8 mouse cellular contexts compared by ENCODE assay signal in the genomic region with DNA sequence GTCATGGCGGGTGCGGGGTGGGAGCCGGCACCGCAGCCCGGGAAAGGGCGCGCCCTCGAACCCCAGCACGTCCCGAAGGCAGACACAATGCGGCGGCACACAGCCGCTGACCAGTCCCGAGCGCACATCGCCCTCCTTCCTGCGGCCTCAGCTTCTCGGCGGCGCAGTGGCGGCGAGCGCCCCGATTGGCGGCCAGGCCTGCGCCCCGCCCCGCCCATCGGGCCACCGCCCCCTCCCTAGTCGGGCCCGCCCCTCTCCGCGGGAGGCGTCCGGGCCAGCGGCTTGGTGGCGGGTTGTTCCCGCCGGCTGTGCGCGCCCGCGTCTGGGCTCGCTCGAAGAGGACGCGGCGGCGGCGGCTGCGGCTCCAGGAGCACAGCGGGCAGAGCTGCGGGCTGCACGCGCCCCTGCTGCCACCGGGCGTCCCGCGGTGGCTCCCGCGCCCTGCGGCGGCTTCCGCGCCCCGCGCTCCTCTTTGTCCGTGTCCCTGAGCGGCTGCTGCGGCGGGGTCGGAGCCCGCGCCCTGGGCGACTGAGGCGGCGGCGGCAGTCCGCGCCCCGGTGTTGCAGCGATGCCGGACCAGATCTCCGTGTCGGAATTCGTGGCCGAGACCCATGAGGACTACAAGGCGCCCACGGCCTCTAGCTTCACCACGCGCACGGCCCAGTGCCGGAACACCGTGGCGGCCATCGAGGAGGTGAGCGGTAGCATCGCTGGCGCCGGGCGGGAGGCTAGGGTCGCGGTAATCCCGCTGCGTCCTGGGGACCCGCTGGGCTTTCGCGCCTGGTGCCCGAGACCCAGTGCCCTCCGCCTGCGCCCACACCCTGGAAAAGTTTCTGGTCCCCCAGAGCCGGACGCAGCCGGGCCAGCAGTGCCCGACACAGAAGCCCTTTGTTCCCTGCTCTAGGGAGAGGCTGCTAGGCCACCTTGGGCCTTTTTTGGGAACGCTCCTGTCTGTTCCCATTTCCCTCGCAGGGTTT.
A peak's percentile ranks its signal among the peaks of the same experiment; 100 is the strongest.
DNase-seq lines count a peak whose midpoint lies in the region; ATAC-seq and TF ChIP-seq lines count a peak whose summit lies in the region.

No protein-coding gene starts in this region.

- TF ChIP-seq POLR2A in bone marrow, adult 2 months (IDR thresholded peaks at IDR 0.05; ENCODE audit: borderline replicate concordance, control insufficient read depth, low read depth, low read length), result peak; percentile 20; the same call in 1 of the 2 replicates

- DNase-seq in A20 (ENCODE audit: low read depth, low spot score), result peak; percentile 63
- peak; percentile 93 for DNase-seq in embryonic facial prominence, embryonic 14.5 days (ENCODE audit: low spot score)
- DNase-seq in heart, adult 8-10 months (ENCODE audit: low spot score), result peak; percentile 71
- DNase-seq in kidney, adult 8-10 months, result peak; percentile 77 to 79
- DNase-seq in spleen, postnatal 10 days (ENCODE audit: low spot score in 2 of 2), result peak; percentile 68 to 83

- peak overlapping the region; percentile 82 for H3K9ac ChIP-seq in embryonic facial prominence, embryonic 14.5 days (ENCODE audit: low read depth, low read length)
- peak overlapping the region; percentile 71 for H3K9ac ChIP-seq in limb, embryonic 15.5 days
- peak overlapping the region; percentile 79 for H3K9ac ChIP-seq in midbrain, embryonic 16.5 days (ENCODE audit: low read depth, low read length)

- WGBS in bone marrow, adult 2 months, result under 1% methylated on average over 116 of the region's 118 CpGs
- 0% methylated on average over 24 of the region's 118 CpGs for WGBS in embryonic facial prominence, embryonic 14.5 days
- under 1% methylated on average over 105 of the region's 118 CpGs for whole genome bisulfite sequencing in limb, embryonic 15.5 days
- WGBS in midbrain, embryonic 16.5 days, result under 1% methylated on average over 79 of the region's 118 CpGs

- peak overlapping the region; percentile 63 for H3K4me3 ChIP-seq in bone marrow, adult 2 months (replicated peaks; ENCODE audit: control insufficient read depth, low read depth, low read length)
- H3K4me3 ChIP-seq in embryonic facial prominence, embryonic 14.5 days (ENCODE audit: low read depth, low read length), result peak overlapping the region; percentile 62
- H3K4me3 ChIP-seq in limb, embryonic 15.5 days, result peak overlapping the region; percentile 80
- H3K4me3 ChIP-seq in midbrain, embryonic 16.5 days (ENCODE audit: low read depth, low read length), result peak overlapping the region; percentile 55

- H3K27ac ChIP-seq in bone marrow, adult 2 months (ENCODE audit: control insufficient read depth, insufficient read depth, low read depth, low read length, poor library complexity), result no peak overlapping the region; the same call in 1 of the 2 replicates
- H3K27ac ChIP-seq in embryonic facial prominence, embryonic 14.5 days (replicated peaks; ENCODE audit: low read depth, low read length), result peak overlapping the region; percentile 58
- peak overlapping the region; percentile 79 for H3K27ac ChIP-seq in limb, embryonic 15.5 days
- peak overlapping the region; percentile 86 for H3K27ac ChIP-seq in midbrain, embryonic 16.5 days (ENCODE audit: low read length)

- H3K27me3 ChIP-seq in embryonic facial prominence, embryonic 14.5 days (replicated peaks; ENCODE audit: control insufficient read depth, insufficient read depth, low read length), result no peaks in the 10 kb centered on the region
- no peaks in the 10 kb centered on the region for H3K27me3 ChIP-seq in limb, embryonic 15.5 days
- no peaks in the 10 kb centered on the region for H3K27me3 ChIP-seq in midbrain, embryonic 16.5 days (ENCODE audit: control insufficient read depth, insufficient read depth, low read depth, low read length)

- TF ChIP-seq CTCF in bone marrow, adult 2 months (IDR thresholded peaks at IDR 0.05; ENCODE audit: control insufficient read depth, insufficient read depth, low read length), result no peak

- no peaks in the 10 kb centered on the region for H3K9me3 ChIP-seq in embryonic facial prominence, embryonic 14.5 days (ENCODE audit: control insufficient read depth, low read length)
- H3K9me3 ChIP-seq in limb, embryonic 15.5 days, result no peaks in the 10 kb centered on the region
- H3K9me3 ChIP-seq in midbrain, embryonic 16.5 days (replicated peaks; ENCODE audit: control insufficient read depth, low read length, poor library complexity, severe bottlenecking), result no peaks in the 10 kb centered on the region

- peak overlapping the region; percentile 79 for H3K4me2 ChIP-seq in embryonic facial prominence, embryonic 14.5 days (ENCODE audit: low read depth, low read length)
- peak overlapping the region; percentile 88 for H3K4me2 ChIP-seq in limb, embryonic 15.5 days
- peak overlapping the region; percentile 68 for H3K4me2 ChIP-seq in midbrain, embryonic 16.5 days (ENCODE audit: low read length)

- no peaks in the 10 kb centered on the region for H3K4me1 ChIP-seq in bone marrow, adult 2 months (ENCODE audit: control insufficient read depth, insufficient read depth, low read length)
- H3K4me1 ChIP-seq in embryonic facial prominence, embryonic 14.5 days (ENCODE audit: control insufficient read depth, insufficient read depth, low read length), result no peaks in the 10 kb centered on the region
- 0 out of 2 replicates have a peak, but pooled peaks cover 8% of the 10 kb centered on the region for H3K4me1 ChIP-seq in limb, embryonic 15.5 days
- H3K4me1 ChIP-seq in midbrain, embryonic 16.5 days (ENCODE audit: control insufficient read depth, insufficient read depth, low read length), result peaks cover 5% of the 10 kb centered on the region; the same call in 1 of the 2 replicates

- H3K36me3 ChIP-seq in embryonic facial prominence, embryonic 14.5 days (ENCODE audit: control insufficient read depth, insufficient read depth, low read length), result no peaks in the 10 kb centered on the region
- no peaks in the 10 kb centered on the region for H3K36me3 ChIP-seq in limb, embryonic 15.5 days
- H3K36me3 ChIP-seq in midbrain, embryonic 16.5 days (ENCODE audit: control insufficient read depth, insufficient read depth, low read length), result no peaks in the 10 kb centered on the region

- peak; percentile 99 for ATAC-seq in embryonic facial prominence, embryonic 14.5 days (ENCODE audit: low read depth)
- peak; percentile 99 for ATAC-seq in limb, embryonic 15.5 days (ENCODE audit: insufficient number of reproducible peaks, low FRiP score, low TSS enrichment, low read depth)
- peak; percentile 99 for ATAC-seq in midbrain, embryonic 16.5 days
